Mouse (Mus musculus) liver, postnatal 0 days (tissue): ENCODE results near the gene Lipt1. TPM values are rescaled to one million over a fixed set of nuclear protein-coding genes. Genes with fewer than 3 reads are reported as not detected.

Source experiments
- ATAC-seq: fragments of 200-750 bp; cut with Nextera tagmentation; 2 replicates; pipeline ENCODE4 v1.8.0; 2017; ENCODE audit warnings: mild to moderate bottlenecking, moderate library complexity
- DNase-seq: peaks from one replicate; pipeline ENCODE4 v3.0.0-alpha.2; 2016
- H3K27ac ChIP-seq: fragments of 300-500 bp; sonication (generic); 2 replicates; pipeline ENCODE4 v1.5.1; 2014; ENCODE audit warnings: antibody characterized with exemption, moderate library complexity, mild to moderate bottlenecking, low read depth
- H3K27me3 ChIP-seq: fragments of 300-500 bp; sonication (generic); 2 replicates; pipeline ENCODE4 v1.6.1; 2014; ENCODE audit warnings: low read length, control low read depth, mixed read lengths; ENCODE audit not compliant: insufficient read depth
- H3K36me3 ChIP-seq: fragments of 300-500 bp; sonication (generic); replicated peaks from 2 replicates; pipeline ENCODE4 v1.6.1; 2014; ENCODE audit warnings: mild to moderate bottlenecking, control low read depth, low read length, moderate library complexity, mixed read lengths; ENCODE audit not compliant: insufficient read depth
- H3K4me1 ChIP-seq: fragments of 300-500 bp; sonication (generic); 2 replicates; pipeline ENCODE4 v1.6.1; 2014; ENCODE audit warnings: antibody characterized with exemption, mild to moderate bottlenecking, control low read depth; ENCODE audit not compliant: insufficient read depth
- H3K4me2 ChIP-seq: fragments of 300-500 bp; sonication (generic); 2 replicates; pipeline ENCODE4 v1.6.1; 2014; ENCODE audit warnings: low read depth, mild to moderate bottlenecking, low read length, moderate library complexity, mixed read lengths
- H3K4me3 ChIP-seq: fragments of 300-500 bp; sonication (generic); 2 replicates; pipeline ENCODE4 v1.5.1; 2014; ENCODE audit warnings: low read depth, low read length
- H3K9ac ChIP-seq: fragments of 300-500 bp; sonication (generic); replicated peaks from 2 replicates; pipeline ENCODE4 v1.6.1; 2014; ENCODE audit warnings: mild to moderate bottlenecking, moderate library complexity
- H3K9me3 ChIP-seq: fragments of 300-500 bp; sonication (generic); 2 replicates; pipeline ENCODE4 v1.6.1; 2016; ENCODE audit warnings: mild to moderate bottlenecking, control low read depth, low read length, mixed read lengths
- CTCF ChIP-seq: sonication (generic); IDR thresholded peaks from 2 replicates; pipeline ENCODE4 v1.5.1; 2016; ENCODE audit warnings: antibody characterized with exemption, low read depth
- EP300 ChIP-seq: IDR thresholded peaks from 2 replicates; pipeline ENCODE4 v1.6.1; 2016; ENCODE audit warnings: antibody characterized with exemption, low read depth, mild to moderate bottlenecking
- WGBS: fragments of 180-500 bp; shearing (Covaris S2); extraction: QIAGEN DNeasy Blood & Tissue Kit; methylation state at CpG from one replicate; pipeline ENCODE4 v1.1.7; 2014; ENCODE audit not compliant: insufficient replicate concordance; 5-methylcytosine and 5-hydroxymethylcytosine counted together
- polyA plus RNA-seq: library from polyadenylated mRNA; unstranded; fragments of >200 nt; fragmentation: Nextera tagmentation; extraction: Ambion mirVana; gene quantifications from 2 replicates; pipeline ENCODE4 v1.2.1, GENCODE M21; 2015

Lipt1 gene
- polyA plus RNA-seq, 1 experiment from 2014 or later, result 5.7 TPM

DNA sequence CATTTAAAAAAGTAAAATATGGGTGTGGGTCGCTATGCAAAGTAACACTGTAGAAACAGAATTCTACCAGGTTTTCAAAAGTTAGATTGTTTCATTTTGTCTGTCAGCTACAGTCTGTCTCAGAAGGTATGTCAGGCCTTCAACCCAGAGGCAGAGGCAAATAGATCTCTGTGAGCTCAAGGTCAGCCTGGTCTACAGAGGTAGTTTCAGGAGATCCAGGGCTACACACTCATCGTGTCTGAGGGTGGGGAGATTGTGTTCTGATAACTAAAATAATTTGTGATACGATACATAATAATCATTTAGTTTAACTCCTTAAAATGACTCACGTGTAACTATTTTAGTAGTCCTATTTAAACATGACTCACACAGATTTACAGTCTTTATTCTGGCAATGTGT, 1.6 kb downstream of the Lipt1 start:
- Histone ChIP-seq H3K27ac (peak overlapping the region; percentile 63; the same call in 1 of the 2 replicates), H3K4me1 (peaks cover 12% of the 10 kb centered on the region), H3K36me3 (peaks cover 21% of the 10 kb centered on the region), H3K4me2 (peak overlapping the region; percentile 79), H3K27me3 (no peaks in the 10 kb centered on the region), H3K9me3 (0 out of 2 replicates have a peak, but pooled peaks cover 5% of the 10 kb centered on the region), H3K4me3 (peak overlapping the region; percentile 63), H3K9ac (no peak overlapping the region)
- ATAC-seq (no peak), DNase-seq (no peak)
- 68% methylated on average over 4 of the region's 4 CpGs for WGBS
- TF ChIP-seq CTCF (no peak), EP300 (no peak)

DNA sequence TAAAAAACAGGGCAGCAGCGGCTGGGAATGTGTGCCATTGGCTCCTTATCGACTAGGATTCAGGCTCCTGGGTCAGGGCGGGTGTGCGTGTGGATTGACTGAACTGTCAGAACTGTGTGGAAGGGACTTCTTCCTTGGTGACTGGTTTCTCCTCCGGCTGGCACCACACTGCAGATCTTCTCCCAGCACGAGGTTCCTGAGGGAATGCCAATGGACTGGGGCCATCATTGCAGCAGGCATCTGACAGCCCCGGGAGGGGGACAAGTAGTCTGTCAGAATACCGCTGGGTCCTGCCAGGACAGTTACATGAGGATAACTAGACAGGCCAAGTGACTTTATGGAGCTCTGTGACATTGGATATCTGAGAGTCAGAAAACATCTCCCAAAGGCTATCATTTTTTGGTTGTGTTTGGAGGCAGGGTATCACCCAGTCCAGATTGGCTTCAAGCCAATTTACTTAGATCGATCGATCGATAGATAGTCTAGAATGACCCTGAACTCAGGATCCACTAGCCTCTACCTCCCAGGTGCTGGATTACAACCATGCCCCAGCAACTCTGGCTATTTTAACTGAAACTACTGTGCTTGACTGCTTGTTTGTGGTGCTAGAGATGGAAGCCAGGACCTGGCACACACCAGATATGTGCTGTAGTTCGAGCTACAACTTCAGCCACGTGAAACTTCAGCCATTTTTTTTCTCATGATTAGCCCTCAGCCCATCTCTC, 6.4 kb downstream of the Lipt1 start:
- peaks cover 4% of the 10 kb centered on the region; the same call in 1 of the 2 replicates for H3K4me1 ChIP-seq
- no peak for DNase-seq
- H3K27me3 ChIP-seq, result no peaks in the 10 kb centered on the region
- WGBS, result 90% methylated on average over 13 of the region's 13 CpGs
- no peak for ATAC-seq
- 0 out of 2 replicates have a peak, but pooled peaks cover 5% of the 10 kb centered on the region for H3K9me3 ChIP-seq
- no peak overlapping the region for H3K27ac ChIP-seq
- no peak overlapping the region for H3K4me3 ChIP-seq
- no peak overlapping the region for H3K4me2 ChIP-seq
- no peak overlapping the region for H3K9ac ChIP-seq
- TF ChIP-seq EP300 (no peak), CTCF (no peak)
- H3K36me3 ChIP-seq, result peaks cover 58% of the 10 kb centered on the region

- Histone ChIP-seq H3K4me2 (no peak overlapping the region), H3K4me1 (peaks cover 2% of the 10 kb centered on the region), H3K9me3 (no peaks in the 10 kb centered on the region), H3K4me3 (no peak overlapping the region), H3K27me3 (no peaks in the 10 kb centered on the region), H3K9ac (no peak overlapping the region), H3K36me3 (peaks cover 50% of the 10 kb centered on the region), H3K27ac (no peak overlapping the region)
- ATAC-seq (no peak), DNase-seq (no peak)
- 85% methylated on average over 4 of the region's 4 CpGs for WGBS
- no peak for TF ChIP-seq CTCF
- no peak for TF ChIP-seq EP300
These were observed 11.9 kb downstream of the Lipt1 start for GRCm38 (mm10) chr1:37883411-37883810.

DNA sequence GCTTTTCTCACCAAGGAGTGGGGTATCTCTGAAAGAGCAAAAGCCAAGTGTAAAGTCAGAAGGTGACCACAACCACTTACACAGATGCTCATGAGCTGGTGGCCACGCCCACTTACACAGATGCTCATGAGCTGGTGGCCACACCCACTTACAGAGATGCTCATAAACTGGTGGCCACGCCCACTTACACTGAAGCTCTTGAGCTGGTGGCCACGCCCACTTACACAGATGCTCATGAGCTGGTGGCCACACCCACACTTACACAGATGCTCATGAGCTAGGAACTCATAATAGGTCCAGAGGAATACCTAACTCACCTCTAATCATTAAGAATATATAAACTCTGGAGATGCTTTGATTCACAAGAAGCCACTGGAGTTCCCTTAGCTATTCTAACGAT, 12.9 kb downstream of the Lipt1 start:
- Histone ChIP-seq H3K4me1 (peaks cover 12% of the 10 kb centered on the region), H3K9ac (no peak overlapping the region), H3K4me3 (no peak overlapping the region), H3K27ac (no peak overlapping the region), H3K4me2 (no peak overlapping the region), H3K27me3 (no peaks in the 10 kb centered on the region), H3K36me3 (peaks cover 41% of the 10 kb centered on the region), H3K9me3 (no peaks in the 10 kb centered on the region)
- ATAC-seq, result peak; percentile 72
- WGBS, result 67% methylated on average over 4 of the region's 4 CpGs
- no peak for TF ChIP-seq CTCF
- no peak for TF ChIP-seq EP300
- DNase-seq, result peak; percentile 69

GRCm38 (mm10) chr1:37889206-37889605, 17.7 kb downstream of the Lipt1 start:
- 76% methylated on average over 7 of the region's 7 CpGs for WGBS
- Histone ChIP-seq H3K9ac (peak overlapping the region; percentile 76), H3K4me3 (peak overlapping the region; percentile 80), H3K4me1 (peaks cover 19% of the 10 kb centered on the region), H3K4me2 (peak overlapping the region; percentile 78), H3K27me3 (no peaks in the 10 kb centered on the region), H3K9me3 (no peaks in the 10 kb centered on the region), H3K27ac (peak overlapping the region; percentile 88), H3K36me3 (peaks cover 9% of the 10 kb centered on the region)
- no peak for DNase-seq
- TF ChIP-seq EP300 (no peak), CTCF (no peak)
- ATAC-seq, result no peak

GRCm38 (mm10) chr1:37890025-37890652, 18.6 kb downstream of the Lipt1 start, which contains the start of the genes Mitd1 and Mrpl30:
Gene Mitd1, minus strand, starts transcription at chr1:37890411.
Gene Mrpl30, plus strand, starts transcription at chr1:37890477.
- DNase-seq (peak; percentile 92), ATAC-seq (peak; percentile 93)
- no peaks in the 10 kb centered on the region for H3K9me3 ChIP-seq
- H3K9ac ChIP-seq, result peak within 1 kb of the TSS; percentile 76
- H3K4me2 ChIP-seq, result peak within 1 kb of the TSS; percentile 78
- H3K27ac ChIP-seq, result peak within 1 kb of the TSS; percentile 88
- peaks cover 19% of the 10 kb centered on the region for H3K4me1 ChIP-seq
- WGBS, result under 1% methylated on average over 41 of the region's 41 CpGs
- TF ChIP-seq CTCF, result no peak
- TF ChIP-seq EP300, result peak; percentile 68
- H3K4me3 ChIP-seq, result peak within 1 kb of the TSS; percentile 80
- H3K27me3 ChIP-seq, result no peaks in the 10 kb centered on the region
- peaks cover 13% of the 10 kb centered on the region for H3K36me3 ChIP-seq
